Mouse (Mus musculus) layer of hippocampus, adult 9-11 months (tissue): ENCODE data around the gene Arhgap31.
"Not testable (repeated sequence)": the region's sequence is repeated elsewhere in the genome, so short reads cannot be mapped to it uniquely, and the experiment has no call there.

Experiments used
- DNase-seq: peaks from one replicate; pipeline ENCODE4 v3.0.0; 2022

Gene Arhgap31

GRCm38 (mm10) chr16:38681313-38681712 is 31.8 kb downstream of the Arhgap31 start:
- DNase-seq: no peak

- no peak for DNase-seq
These were observed 33.5 kb downstream of the Arhgap31 start for GRCm38 (mm10) chr16:38679431-38680021.

GRCm38 (mm10) chr16:38678853-38679252 is 34.2 kb downstream of the Arhgap31 start:
- no peak for DNase-seq

- DNase-seq: not testable (repeated sequence)
These were observed 35.1 kb downstream of the Arhgap31 start for GRCm38 (mm10) chr16:38677941-38678340.

GRCm38 (mm10) chr16:38677171-38677570 is 35.9 kb downstream of the Arhgap31 start:
- no peak for DNase-seq

GRCm38 (mm10) chr16:38676647-38677046 is 36.4 kb downstream of the Arhgap31 start:
- DNase-seq: no peak

GRCm38 (mm10) chr16:38675600-38676335 is 37.3 kb downstream of the Arhgap31 start:
- no peak for DNase-seq

GRCm38 (mm10) chr16:38674891-38675290 is 38.2 kb downstream of the Arhgap31 start:
- no peak for DNase-seq

GRCm38 (mm10) chr16:38673511-38673910 is 39.6 kb downstream of the Arhgap31 start:
- DNase-seq: peak; percentile 92

- DNase-seq: no peak
These were observed 40.1 kb downstream of the Arhgap31 start for GRCm38 (mm10) chr16:38672947-38673346.

GRCm38 (mm10) chr16:38672370-38672769 is 40.7 kb downstream of the Arhgap31 start:
- no peak for DNase-seq

GRCm38 (mm10) chr16:38670621-38671390 is 42.3 kb downstream of the Arhgap31 start:
- no peak for DNase-seq

GRCm38 (mm10) chr16:38668871-38669675 is 44.0 kb downstream of the Arhgap31 start:
- DNase-seq: peak; percentile 28

- DNase-seq: no peak
These were observed 46.6 kb downstream of the Arhgap31 start for GRCm38 (mm10) chr16:38666523-38666922.

GRCm38 (mm10) chr16:38666016-38666415 is 47.1 kb downstream of the Arhgap31 start:
- DNase-seq: no peak

- no peak for DNase-seq
These were observed 50.5 kb downstream of the Arhgap31 start for GRCm38 (mm10) chr16:38662575-38662974.

- DNase-seq: no peak
These were observed 58.8 kb downstream of the Arhgap31 start for GRCm38 (mm10) chr16:38654308-38654707.

- DNase-seq: no peak
These were observed 59.6 kb downstream of the Arhgap31 start for GRCm38 (mm10) chr16:38653390-38653871.

- no peak for DNase-seq
These were observed 60.4 kb downstream of the Arhgap31 start for GRCm38 (mm10) chr16:38652653-38653052.

- DNase-seq: no peak
These were observed 61.3 kb downstream of the Arhgap31 start for GRCm38 (mm10) chr16:38651721-38652231.

GRCm38 (mm10) chr16:38651306-38651705 is 61.8 kb downstream of the Arhgap31 start:
- no peak for DNase-seq

- no peak for DNase-seq
These were observed 63.6 kb downstream of the Arhgap31 start for GRCm38 (mm10) chr16:38649431-38649827.
